Mouse (Mus musculus): ENCODE results near the gene Olfr869. TPM values are rescaled to one million over a fixed set of nuclear protein-coding genes. Genes with fewer than 3 reads are reported as not detected.

Olfr869 gene
- not detected in 2 replicates for polyA plus RNA-seq (2014; fragmentation: Nextera tagmentation; extraction: Ambion mirVana)

DNA sequence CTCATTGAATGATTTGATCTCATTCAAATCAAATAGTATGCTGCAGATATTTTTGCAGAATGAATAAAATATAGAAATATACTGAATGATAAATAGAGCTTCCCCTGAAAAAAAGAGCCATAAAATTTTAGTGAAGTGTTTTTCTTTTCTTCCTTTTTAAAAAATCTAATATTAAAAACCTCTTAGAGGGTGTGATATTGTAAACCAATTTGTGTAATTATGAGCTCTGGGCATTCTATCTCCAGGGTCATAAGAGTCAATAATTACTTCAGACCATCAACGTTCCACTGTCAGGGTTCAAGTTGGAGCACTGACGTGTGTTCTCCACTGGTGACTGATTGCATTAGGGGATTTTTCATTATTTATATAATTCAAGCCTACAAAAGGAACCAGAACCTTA is at the start of gene Olfr869:
Olfr869 (plus strand) TSS at position 301 of the 400 bp plus-strand sequence.
- Histone ChIP-seq H3K9ac (replicated peaks; ENCODE audit: low read depth, low read length) (no peak within 1 kb of the TSS), H3K9me3 (ENCODE audit: control insufficient read depth, low read depth, low read length) (no peaks in the 10 kb centered on the region), H3K27me3 (ENCODE audit: control insufficient read depth, insufficient read depth, low read length) (no peaks in the 10 kb centered on the region), H3K27ac (ENCODE audit: low read length) (no peak within 1 kb of the TSS), H3K4me1 (ENCODE audit: control insufficient read depth, insufficient read depth, low read length) (no peaks in the 10 kb centered on the region), H3K4me2 (replicated peaks; ENCODE audit: low read depth, low read length) (no peak within 1 kb of the TSS), H3K36me3 (ENCODE audit: control insufficient read depth, insufficient read depth, low read length) (no peaks in the 10 kb centered on the region), H3K4me3 (ENCODE audit: low read depth, low read length) (no peak within 1 kb of the TSS)
- 78% methylated on average over 2 of the region's 2 CpGs for WGBS
- no peak for ATAC-seq (ENCODE audit: insufficient number of reproducible peaks, insufficient read depth, low FRiP score, low read depth)

DNA sequence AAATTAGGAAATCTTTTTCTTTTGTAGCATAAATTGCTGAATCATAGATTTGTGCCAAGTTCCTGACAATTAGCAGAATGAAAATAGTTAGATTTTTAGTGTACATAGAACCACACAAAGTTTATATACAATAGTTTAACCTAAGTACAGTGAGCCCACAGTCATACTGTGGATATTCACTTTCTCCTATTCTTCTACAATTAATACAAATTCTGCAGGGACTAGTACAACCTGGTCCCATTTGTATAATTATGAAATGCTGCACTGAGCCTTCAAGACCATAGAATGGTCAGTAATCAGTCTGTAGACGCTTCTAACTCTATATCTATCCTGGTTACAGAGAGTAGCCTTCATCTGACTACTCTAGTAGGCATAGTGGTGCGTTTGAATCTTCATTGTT is 30.5 kb upstream of the Olfr869 start, which contains the start of gene Olfr868:
Olfr868 (plus strand) TSS at position 301 of the 400 bp plus-strand sequence.
- Histone ChIP-seq H3K9ac (replicated peaks; ENCODE audit: low read depth, low read length) (no peak within 1 kb of the TSS), H3K4me3 (ENCODE audit: low read depth, low read length) (no peak within 1 kb of the TSS), H3K9me3 (ENCODE audit: control insufficient read depth, low read depth, low read length) (0 out of 2 replicates have a peak, but pooled peaks cover 5% of the 10 kb centered on the region), H3K4me2 (replicated peaks; ENCODE audit: low read depth, low read length) (no peak within 1 kb of the TSS), H3K36me3 (ENCODE audit: control insufficient read depth, insufficient read depth, low read length) (no peaks in the 10 kb centered on the region), H3K27ac (ENCODE audit: low read length) (no peak within 1 kb of the TSS), H3K4me1 (ENCODE audit: control insufficient read depth, insufficient read depth, low read length) (no peaks in the 10 kb centered on the region), H3K27me3 (ENCODE audit: control insufficient read depth, insufficient read depth, low read length) (no peaks in the 10 kb centered on the region)
- no peak for ATAC-seq (ENCODE audit: insufficient number of reproducible peaks, insufficient read depth, low FRiP score, low read depth)
- 40% methylated on average over 2 of the region's 2 CpGs for WGBS

DNA sequence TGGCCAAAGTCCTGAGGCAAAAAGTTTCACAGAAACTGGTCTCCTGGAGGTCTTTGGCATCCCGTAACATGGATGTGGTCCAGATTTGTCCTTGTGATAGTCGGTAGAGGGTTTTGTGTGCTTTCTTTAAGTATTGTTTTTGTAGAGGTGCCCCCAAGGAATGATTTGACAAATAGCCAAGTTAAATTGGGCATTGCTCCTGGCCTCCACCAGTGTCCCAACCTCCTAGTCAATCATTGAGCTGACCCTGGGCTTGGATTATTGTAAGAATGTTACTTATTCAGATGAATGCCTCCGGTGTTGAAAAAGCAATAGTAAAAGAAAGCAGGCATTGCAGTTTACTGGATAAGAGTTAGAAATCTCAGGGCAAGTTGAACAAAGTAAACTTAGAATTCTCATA is 20.9 kb downstream of the Olfr869 start:
- H3K4me2 ChIP-seq (replicated peaks; ENCODE audit: low read depth, low read length), result no peak overlapping the region
- no peak overlapping the region for H3K4me3 ChIP-seq (ENCODE audit: low read depth, low read length)
- no peaks in the 10 kb centered on the region for H3K36me3 ChIP-seq (ENCODE audit: control insufficient read depth, insufficient read depth, low read length)
- no peak for ATAC-seq (ENCODE audit: insufficient number of reproducible peaks, insufficient read depth, low FRiP score, low read depth)
- H3K9ac ChIP-seq (replicated peaks; ENCODE audit: low read depth, low read length), result no peak overlapping the region
- H3K27ac ChIP-seq (ENCODE audit: low read length), result no peak overlapping the region
- H3K9me3 ChIP-seq (ENCODE audit: control insufficient read depth, low read depth, low read length), result no peaks in the 10 kb centered on the region
- H3K27me3 ChIP-seq (ENCODE audit: control insufficient read depth, insufficient read depth, low read length), result no peaks in the 10 kb centered on the region
- H3K4me1 ChIP-seq (ENCODE audit: control insufficient read depth, insufficient read depth, low read length), result no peaks in the 10 kb centered on the region
- 91% methylated on average over 3 of the region's 3 CpGs for WGBS

DNA sequence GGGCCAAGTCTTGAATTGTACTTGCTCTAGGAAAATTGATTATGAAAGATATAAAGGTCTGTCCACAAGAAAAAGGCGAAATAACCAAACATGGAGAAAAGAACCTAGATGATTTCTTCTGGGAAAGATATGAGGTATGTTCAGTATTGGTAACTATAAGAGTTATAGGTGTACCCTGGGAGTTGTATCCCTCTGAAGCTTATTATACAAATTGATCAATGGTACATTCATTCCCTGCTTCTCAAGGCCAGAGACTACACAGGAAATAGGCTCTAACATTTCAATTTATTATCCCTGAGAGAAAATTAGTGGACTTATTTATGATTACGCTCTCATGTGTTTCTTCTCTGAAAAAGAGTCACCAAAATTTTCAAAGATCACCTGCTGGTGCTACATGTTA is 45.1 kb downstream of the Olfr869 start, which contains the start of gene Olfr870:
Olfr870 (minus strand) TSS at position 101 of the 400 bp plus-strand sequence.
- Histone ChIP-seq H3K4me1 (ENCODE audit: control insufficient read depth, insufficient read depth, low read length) (no peaks in the 10 kb centered on the region), H3K9me3 (ENCODE audit: control insufficient read depth, low read depth, low read length) (no peaks in the 10 kb centered on the region), H3K27me3 (ENCODE audit: control insufficient read depth, insufficient read depth, low read length) (no peaks in the 10 kb centered on the region), H3K4me3 (ENCODE audit: low read depth, low read length) (no peak within 1 kb of the TSS), H3K27ac (ENCODE audit: low read length) (no peak within 1 kb of the TSS), H3K36me3 (ENCODE audit: control insufficient read depth, insufficient read depth, low read length) (no peaks in the 10 kb centered on the region), H3K9ac (replicated peaks; ENCODE audit: low read depth, low read length) (no peak within 1 kb of the TSS), H3K4me2 (replicated peaks; ENCODE audit: low read depth, low read length) (no peak within 1 kb of the TSS)
- WGBS, result 80% methylated on average over 2 of the region's 2 CpGs
- ATAC-seq (ENCODE audit: insufficient number of reproducible peaks, insufficient read depth, low FRiP score, low read depth), result no peak

DNA sequence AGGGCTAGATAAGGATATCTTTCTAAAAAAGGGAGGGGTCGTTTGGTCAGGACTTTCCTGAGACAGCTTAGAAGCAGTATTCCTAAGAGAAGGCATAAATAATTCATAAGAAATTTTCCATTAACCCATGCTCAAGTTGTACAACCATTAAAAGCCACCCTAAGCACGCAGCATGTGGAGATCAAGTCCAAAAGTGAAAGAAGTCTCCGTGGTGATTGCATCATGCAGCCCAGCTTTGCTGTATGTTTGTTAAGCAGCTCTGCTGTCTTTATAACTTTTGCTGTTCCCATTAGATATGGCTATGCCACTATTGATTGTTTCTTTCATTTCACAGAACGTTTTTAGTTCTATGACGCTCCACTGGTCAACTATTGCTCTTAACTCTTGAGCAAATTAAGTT is 50.7 kb downstream of the Olfr869 start:
- Histone ChIP-seq H3K4me1 (ENCODE audit: control insufficient read depth, insufficient read depth, low read length) (no peaks in the 10 kb centered on the region), H3K36me3 (ENCODE audit: control insufficient read depth, insufficient read depth, low read length) (no peaks in the 10 kb centered on the region), H3K27me3 (ENCODE audit: control insufficient read depth, insufficient read depth, low read length) (no peaks in the 10 kb centered on the region), H3K27ac (ENCODE audit: low read length) (no peak overlapping the region), H3K9me3 (ENCODE audit: control insufficient read depth, low read depth, low read length) (no peaks in the 10 kb centered on the region), H3K4me3 (ENCODE audit: low read depth, low read length) (no peak overlapping the region), H3K4me2 (replicated peaks; ENCODE audit: low read depth, low read length) (no peak overlapping the region), H3K9ac (replicated peaks; ENCODE audit: low read depth, low read length) (no peak overlapping the region)
- ATAC-seq (ENCODE audit: insufficient number of reproducible peaks, insufficient read depth, low FRiP score, low read depth), result no peak
- 70% methylated on average over 5 of the region's 5 CpGs for WGBS

Other genes with a start within 250 kb of the Olfr869 start
- not detected in 2 replicates for gene Olfr862, start 241.0 kb upstream of the Olfr869 start, polyA plus RNA-seq (2014; fragmentation: Nextera tagmentation; extraction: Ambion mirVana)
- gene Olfr77, start 212.1 kb upstream of the Olfr869 start, polyA plus RNA-seq (2014; fragmentation: Nextera tagmentation; extraction: Ambion mirVana), result 0.35 and 0.36 TPM in 2 replicates
- gene Olfr866, start 101.0 kb upstream of the Olfr869 start, polyA plus RNA-seq (2014; fragmentation: Nextera tagmentation; extraction: Ambion mirVana), result not detected in 2 replicates
- gene Olfr867, start 71.4 kb upstream of the Olfr869 start, polyA plus RNA-seq (2014; fragmentation: Nextera tagmentation; extraction: Ambion mirVana), result not detected in 2 replicates
- gene Olfr868, start 30.4 kb upstream of the Olfr869 start, polyA plus RNA-seq (2014; fragmentation: Nextera tagmentation; extraction: Ambion mirVana), result not detected in 2 replicates
- not detected in 2 replicates for gene Olfr870, start 45.0 kb downstream of the Olfr869 start, polyA plus RNA-seq (2014; fragmentation: Nextera tagmentation; extraction: Ambion mirVana)
- gene Olfr871, start 83.2 kb downstream of the Olfr869 start, polyA plus RNA-seq (2014; fragmentation: Nextera tagmentation; extraction: Ambion mirVana), result not detected in 2 replicates
- not detected in 2 replicates for gene Olfr872, start 108.1 kb downstream of the Olfr869 start, polyA plus RNA-seq (2014; fragmentation: Nextera tagmentation; extraction: Ambion mirVana)
- not detected in 2 replicates for gene Olfr39, start 153.3 kb downstream of the Olfr869 start, polyA plus RNA-seq (2014; fragmentation: Nextera tagmentation; extraction: Ambion mirVana)
- not detected in 2 replicates for gene Olfr873, start 169.5 kb downstream of the Olfr869 start, polyA plus RNA-seq (2014; fragmentation: Nextera tagmentation; extraction: Ambion mirVana)
- not detected in 2 replicates for gene Olfr18, start 207.1 kb downstream of the Olfr869 start, polyA plus RNA-seq (2014; fragmentation: Nextera tagmentation; extraction: Ambion mirVana)